Mouse (Mus musculus) liver, embryonic 14.5 days (tissue): Measurements from ENCODE around the gene Pate2.

ENCODE experiments used
- CTCF ChIP-seq: IDR thresholded peaks from 2 replicates; pipeline ENCODE4 v1.5.1; 2016; ENCODE audit warnings: antibody characterized with exemption, low read depth, control low read depth
- EP300 ChIP-seq: IDR thresholded peaks from 2 replicates; pipeline ENCODE4 v1.6.1; 2016; ENCODE audit warnings: antibody characterized with exemption, low read depth

GRCm38 (mm10) chr9:35548455-35548854 lies 21.6 kb upstream of the Pate2 start:
- TF ChIP-seq CTCF (no peak), EP300 (no peak)
